Mouse (Mus musculus) hindbrain, embryonic 14.5 days (tissue): ENCODE results near the gene Pde4a. TPM values are rescaled to one million over a fixed set of nuclear protein-coding genes. Genes with fewer than 3 reads are reported as not detected.
A peak's percentile ranks its signal among the peaks of the same experiment; 100 is the strongest.

Experiments
- ATAC-seq: fragments of 200-750 bp; cut with Nextera tagmentation; 2 replicates; pipeline ENCODE4 v1.8.0; 2017; ENCODE audit warnings: moderate number of reproducible peaks, mild to moderate bottlenecking, moderate TSS enrichment, moderate library complexity; ENCODE audit not compliant: low FRiP score
- DNase-seq: peaks from one replicate; pipeline ENCODE4 v3.0.0-alpha.2; 2015; ENCODE audit warnings: low spot score
- H3K27ac ChIP-seq: fragments of 300-500 bp; sonication (generic); 2 replicates; pipeline ENCODE4 v1.5.1; 2014; ENCODE audit warnings: mild to moderate bottlenecking, moderate library complexity
- H3K27me3 ChIP-seq: fragments of 300-500 bp; sonication (generic); 2 replicates; pipeline ENCODE4 v1.6.1; 2014; ENCODE audit warnings: mild to moderate bottlenecking, low read length, mixed read lengths; ENCODE audit not compliant: control insufficient read depth, insufficient read depth
- H3K36me3 ChIP-seq: fragments of 300-500 bp; sonication (generic); replicated peaks from 2 replicates; pipeline ENCODE4 v1.6.1; 2014; ENCODE audit not compliant: control insufficient read depth, insufficient read depth
- H3K4me1 ChIP-seq: fragments of 300-500 bp; sonication (generic); replicated peaks from 2 replicates; pipeline ENCODE4 v1.6.1; 2014; ENCODE audit warnings: antibody characterized with exemption, low read length, mixed read lengths; ENCODE audit not compliant: control insufficient read depth, insufficient read depth
- H3K4me2 ChIP-seq: fragments of 300-500 bp; sonication (generic); replicated peaks from 2 replicates; pipeline ENCODE4 v1.6.1; 2014; ENCODE audit warnings: mild to moderate bottlenecking, moderate library complexity
- H3K4me3 ChIP-seq: fragments of 300-500 bp; sonication (generic); replicated peaks from 2 replicates; pipeline ENCODE4 v1.5.1; 2014; ENCODE audit warnings: mild to moderate bottlenecking, low read length
- H3K9ac ChIP-seq: fragments of 300-500 bp; sonication (generic); 2 replicates; pipeline ENCODE4 v1.6.1; 2014
- H3K9me3 ChIP-seq: fragments of 300-500 bp; sonication (generic); 2 replicates; pipeline ENCODE4 v1.6.1; 2016; ENCODE audit warnings: low read length; ENCODE audit not compliant: control insufficient read depth
- WGBS: fragments of 180-500 bp; shearing (Covaris S2); extraction: QIAGEN DNeasy Blood & Tissue Kit; methylation state at CpG from one replicate; pipeline ENCODE4 v1.1.7; 2014; 5-methylcytosine and 5-hydroxymethylcytosine counted together
- polyA plus RNA-seq: library from polyadenylated mRNA; unstranded; fragments of >200 nt; fragmentation: Nextera tagmentation; extraction: Ambion mirVana; gene quantifications from 2 replicates; pipeline ENCODE4 v1.2.1, GENCODE M21; 2014

Pde4a gene
- polyA plus RNA-seq, 1 experiment from 2014 or later: 28.8 TPM

- Histone ChIP-seq H3K9ac (peak overlapping the region; percentile 61), H3K4me2 (peak overlapping the region; percentile 83), H3K27me3 (peaks cover 65% of the 10 kb centered on the region), H3K36me3 (no peaks in the 10 kb centered on the region), H3K4me1 (peaks cover 15% of the 10 kb centered on the region; the same call in 1 of the 2 replicates), H3K4me3 (peak overlapping the region; percentile 44), H3K9me3 (no peaks in the 10 kb centered on the region), H3K27ac (peak overlapping the region; percentile 57)
- DNase-seq (no peak), ATAC-seq (no peak)
- WGBS: 4% methylated on average over 42 of the region's 42 CpGs
Observed at GRCm38 (mm10) chr9:21243826-21244427, 78.4 kb downstream of the Pde4a start.

- Histone ChIP-seq H3K4me3 (peak overlapping the region; percentile 44), H3K27me3 (peaks cover 72% of the 10 kb centered on the region), H3K9ac (peak overlapping the region; percentile 61), H3K36me3 (no peaks in the 10 kb centered on the region), H3K27ac (peak overlapping the region; percentile 57), H3K4me2 (peak overlapping the region; percentile 83), H3K9me3 (no peaks in the 10 kb centered on the region), H3K4me1 (peaks cover 15% of the 10 kb centered on the region; the same call in 1 of the 2 replicates)
- under 1% methylated on average over 72 of the region's 72 CpGs for WGBS
- DNase-seq: peak; percentile 52
- ATAC-seq: peak; percentile 63
Observed at GRCm38 (mm10) chr9:21244428-21245112, 79.1 kb downstream of the Pde4a start.

- Histone ChIP-seq H3K27me3 (peaks cover 77% of the 10 kb centered on the region), H3K4me2 (peak overlapping the region; percentile 83), H3K36me3 (no peaks in the 10 kb centered on the region), H3K4me1 (peaks cover 15% of the 10 kb centered on the region; the same call in 1 of the 2 replicates), H3K27ac (peak overlapping the region; percentile 57; the same call in 1 of the 2 replicates), H3K9me3 (no peaks in the 10 kb centered on the region), H3K4me3 (peak overlapping the region; percentile 44), H3K9ac (peak overlapping the region; percentile 61)
- 0 out of 2 replicates have a peak, but pooled peaks have one; percentile 1 for ATAC-seq
- WGBS: 2% methylated on average over 16 of the region's 16 CpGs
- no peak for DNase-seq
Observed at GRCm38 (mm10) chr9:21245113-21245487, 79.6 kb downstream of the Pde4a start.

- H3K4me3 ChIP-seq: no peak overlapping the region
- H3K36me3 ChIP-seq: no peaks in the 10 kb centered on the region
- H3K27ac ChIP-seq: no peak overlapping the region
- H3K27me3 ChIP-seq: peaks cover 89% of the 10 kb centered on the region
- H3K4me2 ChIP-seq: no peak overlapping the region
- no peaks in the 10 kb centered on the region for H3K9me3 ChIP-seq
- ATAC-seq: no peak
- H3K9ac ChIP-seq: no peak overlapping the region
- WGBS: 75% methylated on average over 1 of the region's 1 CpGs
- DNase-seq: no peak
- peaks cover 15% of the 10 kb centered on the region; the same call in 1 of the 2 replicates for H3K4me1 ChIP-seq
Observed at GRCm38 (mm10) chr9:21246342-21246741, 80.8 kb downstream of the Pde4a start.

GRCm38 (mm10) chr9:21248326-21248725 lies 82.8 kb downstream of the Pde4a start, which contains the start of gene S1pr5:
S1pr5 (minus strand) TSS chr9:21248443.
- no peak within 1 kb of the TSS for H3K4me2 ChIP-seq
- no peak for ATAC-seq

GRCm38 (mm10) chr9:21249629-21250508 lies 84.4 kb downstream of the Pde4a start:
- H3K4me1 ChIP-seq: peaks cover 5% of the 10 kb centered on the region; the same call in 1 of the 2 replicates
- H3K36me3 ChIP-seq: no peaks in the 10 kb centered on the region
- H3K4me2 ChIP-seq: no peak overlapping the region
- H3K27me3 ChIP-seq: peaks cover 60% of the 10 kb centered on the region
- no peak overlapping the region for H3K27ac ChIP-seq
- WGBS: 38% methylated on average over 17 of the region's 17 CpGs
- no peak for DNase-seq
- H3K9me3 ChIP-seq: no peaks in the 10 kb centered on the region
- no peak overlapping the region for H3K4me3 ChIP-seq
- ATAC-seq: no peak
- no peak overlapping the region for H3K9ac ChIP-seq

More at GRCm38 (mm10) chr9:21248326-21248725, 82.8 kb downstream of the Pde4a start, which contains the start of gene S1pr5:
- Histone ChIP-seq H3K27me3 (peaks cover 75% of the 10 kb centered on the region), H3K9me3 (no peaks in the 10 kb centered on the region), H3K27ac (no peak within 1 kb of the TSS), H3K9ac (no peak within 1 kb of the TSS), H3K4me3 (no peak within 1 kb of the TSS), H3K4me1 (peaks cover 15% of the 10 kb centered on the region; the same call in 1 of the 2 replicates), H3K36me3 (no peaks in the 10 kb centered on the region)
- WGBS: 2% methylated on average over 30 of the region's 30 CpGs
- DNase-seq: no peak

GRCm38 (mm10) chr9:21250509-21250908 lies 85.0 kb downstream of the Pde4a start:
- Histone ChIP-seq H3K27ac (no peak overlapping the region), H3K4me1 (peaks cover 5% of the 10 kb centered on the region; the same call in 1 of the 2 replicates), H3K9ac (no peak overlapping the region), H3K36me3 (no peaks in the 10 kb centered on the region), H3K4me2 (no peak overlapping the region), H3K27me3 (peaks cover 54% of the 10 kb centered on the region), H3K9me3 (no peaks in the 10 kb centered on the region), H3K4me3 (no peak overlapping the region)
- no peak for ATAC-seq
- DNase-seq: no peak
- 50% methylated on average over 2 of the region's 2 CpGs for WGBS

- Histone ChIP-seq H3K4me2 (no peak overlapping the region), H3K9ac (no peak overlapping the region), H3K4me1 (peaks cover 5% of the 10 kb centered on the region; the same call in 1 of the 2 replicates), H3K27me3 (peaks cover 47% of the 10 kb centered on the region), H3K27ac (no peak overlapping the region), H3K36me3 (no peaks in the 10 kb centered on the region), H3K4me3 (no peak overlapping the region), H3K9me3 (no peaks in the 10 kb centered on the region)
- DNase-seq: no peak
- no peak for ATAC-seq
- WGBS: 73% methylated on average over 13 of the region's 13 CpGs
Observed at GRCm38 (mm10) chr9:21251116-21251735, 85.7 kb downstream of the Pde4a start.
